In the genomic region with DNA sequence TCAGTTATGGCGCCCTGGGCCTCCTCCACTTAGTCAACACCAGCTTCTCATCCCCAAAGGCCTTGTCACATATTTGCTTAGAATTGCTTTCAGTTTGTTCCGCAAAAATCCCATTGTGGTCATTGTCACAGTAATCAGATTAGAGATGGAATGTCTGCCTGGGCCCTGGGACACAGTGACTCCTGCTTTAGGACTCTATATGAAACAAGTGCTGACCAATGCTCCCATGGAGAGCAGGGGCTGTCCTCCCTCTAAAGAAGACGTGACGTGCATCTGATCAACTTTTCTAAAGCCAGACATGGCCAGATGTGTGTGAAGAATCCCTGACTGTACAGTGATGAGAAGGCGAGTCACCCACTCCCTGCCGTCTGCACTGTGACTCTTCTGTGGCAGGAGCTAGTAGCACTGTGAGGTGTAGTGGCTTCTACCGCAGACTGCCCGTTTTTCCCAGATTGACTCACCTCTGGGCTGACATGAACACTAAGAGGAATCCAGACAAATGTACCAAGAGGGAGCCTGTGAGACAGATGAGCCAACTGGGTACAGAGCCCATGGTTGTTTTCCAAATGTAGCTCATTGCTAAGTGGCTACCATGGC, we compare ENCODE assay signal across 1 mouse cellular context.
A peak's percentile ranks its signal among the peaks of the same experiment; 100 is the strongest.
TF ChIP-seq lines count a peak whose summit lies in the region.

No protein-coding gene starts in this region.

TF ChIP-seq in CH12.LX, 34 proteins besides CTCF, POLR2A, EP300 and RAD21:
- TF ChIP-seq ZMIZ1 (IDR thresholded peaks at IDR 0.05; ENCODE audit: low read depth, low read length): no peak
- TF ChIP-seq UBTF (IDR thresholded peaks at IDR 0.05; ENCODE audit: low read depth, low read length): 0 out of 2 replicates have a peak, but pooled peaks have one; percentile 37
- no peak for TF ChIP-seq ZNF384 (IDR thresholded peaks at IDR 0.05; ENCODE audit: low read depth, low read length)
- no peak for TF ChIP-seq NRF1 (IDR thresholded peaks at IDR 0.05; ENCODE audit: low read depth, low read length)
- 0 out of 2 replicates have a peak, but pooled peaks have one; percentile 68 for TF ChIP-seq TBP (conservative IDR thresholded peaks at IDR 0.05; ENCODE audit: low read depth, low read length)
- 0 out of 2 replicates have a peak, but pooled peaks have one; percentile 11 for TF ChIP-seq BHLHE40 (IDR thresholded peaks at IDR 0.05; ENCODE audit: low read depth, low read length)
- no peak for TF ChIP-seq ELF1 (IDR thresholded peaks at IDR 0.05; ENCODE audit: low read depth, low read length)
